Mouse (Mus musculus) forebrain, embryonic 13.5 days (tissue): Measurements from ENCODE around the gene Hexim1. TPM values are rescaled to one million over a fixed set of nuclear protein-coding genes. Genes with fewer than 3 reads are reported as not detected.

Experiments used
- ATAC-seq: fragments of 200-750 bp; cut with Nextera tagmentation; 2 replicates; pipeline ENCODE4 v1.8.0; 2017
- H3K27ac ChIP-seq: fragments of 300-500 bp; sonication (generic); 2 replicates; pipeline ENCODE4 v1.5.1; 2015; ENCODE audit warnings: inconsistent platforms, mild to moderate bottlenecking, moderate library complexity
- H3K27me3 ChIP-seq: fragments of 300-500 bp; sonication (generic); 2 replicates; pipeline ENCODE4 v1.6.1; 2015; ENCODE audit warnings: mild to moderate bottlenecking, inconsistent platforms
- H3K36me3 ChIP-seq: fragments of 300-500 bp; sonication (generic); 2 replicates; pipeline ENCODE4 v1.6.1; 2015; ENCODE audit warnings: mild to moderate bottlenecking, inconsistent platforms; ENCODE audit not compliant: poor library complexity, severe bottlenecking
- H3K4me1 ChIP-seq: fragments of 300-500 bp; sonication (generic); 2 replicates; pipeline ENCODE4 v1.6.1; 2015; ENCODE audit warnings: inconsistent platforms
- H3K4me2 ChIP-seq: fragments of 300-500 bp; sonication (generic); 2 replicates; pipeline ENCODE4 v1.6.1; 2015; ENCODE audit warnings: inconsistent platforms, mild to moderate bottlenecking, moderate library complexity
- H3K4me3 ChIP-seq: fragments of 300-500 bp; sonication (generic); 2 replicates; pipeline ENCODE4 v1.5.1; 2015; ENCODE audit warnings: mild to moderate bottlenecking, inconsistent platforms
- H3K9ac ChIP-seq: fragments of 300-500 bp; sonication (generic); 2 replicates; pipeline ENCODE4 v1.6.1; 2015; ENCODE audit warnings: mild to moderate bottlenecking, inconsistent platforms
- H3K9me3 ChIP-seq: fragments of 300-500 bp; sonication (generic); replicated peaks from 2 replicates; pipeline ENCODE4 v1.6.1; 2016; ENCODE audit warnings: inconsistent platforms
- WGBS: fragments of 180-500 bp; shearing (Covaris S2); methylation state at CpG from one replicate; pipeline ENCODE4 v1.1.7; 2015; 5-methylcytosine and 5-hydroxymethylcytosine counted together
- polyA plus RNA-seq: library from polyadenylated mRNA; unstranded; fragments of >200 nt; fragmentation: Nextera tagmentation; extraction: Ambion mirVana; gene quantifications from 2 replicates; pipeline ENCODE4 v1.2.1, GENCODE M21; 2015

Hexim1 gene
- polyA plus RNA-seq, 1 experiment from 2014 or later, result 3.3 TPM

- Histone ChIP-seq H3K27ac (no peak overlapping the region), H3K4me2 (no peak overlapping the region), H3K9ac (no peak overlapping the region), H3K4me1 (peaks cover 7% of the 10 kb centered on the region), H3K4me3 (no peak overlapping the region), H3K9me3 (no peaks in the 10 kb centered on the region), H3K36me3 (no peaks in the 10 kb centered on the region), H3K27me3 (peaks cover 46% of the 10 kb centered on the region)
- WGBS, result 83% methylated on average over 11 of the region's 11 CpGs
- no peak for ATAC-seq
Observed at GRCm38 (mm10) chr11:103078131-103078530, 37.9 kb upstream of the Hexim1 start.

GRCm38 (mm10) chr11:103080323-103081091 lies 35.5 kb upstream of the Hexim1 start:
- no peak for ATAC-seq
- WGBS, result under 1% methylated on average over 43 of the region's 43 CpGs
- H3K4me3 ChIP-seq, result peak overlapping the region; percentile 32
- H3K36me3 ChIP-seq, result no peaks in the 10 kb centered on the region
- H3K9me3 ChIP-seq, result no peaks in the 10 kb centered on the region
- peak overlapping the region; percentile 58 for H3K4me2 ChIP-seq
- peaks cover 7% of the 10 kb centered on the region for H3K4me1 ChIP-seq
- peak overlapping the region; percentile 53; the same call in 1 of the 2 replicates for H3K9ac ChIP-seq
- peaks cover 46% of the 10 kb centered on the region for H3K27me3 ChIP-seq
- no peak overlapping the region for H3K27ac ChIP-seq

- Histone ChIP-seq H3K27me3 (peaks cover 46% of the 10 kb centered on the region), H3K4me1 (peaks cover 7% of the 10 kb centered on the region), H3K27ac (no peak overlapping the region), H3K4me3 (no peak overlapping the region), H3K36me3 (no peaks in the 10 kb centered on the region), H3K9ac (no peak overlapping the region), H3K4me2 (no peak overlapping the region), H3K9me3 (no peaks in the 10 kb centered on the region)
- ATAC-seq, result no peak
- WGBS, result 57% methylated on average over 6 of the region's 6 CpGs
Observed at GRCm38 (mm10) chr11:103081631-103082030, 34.4 kb upstream of the Hexim1 start.

GRCm38 (mm10) chr11:103093306-103093705 lies 22.7 kb upstream of the Hexim1 start:
- Histone ChIP-seq H3K27me3 (peaks cover 2% of the 10 kb centered on the region), H3K36me3 (no peaks in the 10 kb centered on the region), H3K9ac (no peak overlapping the region), H3K27ac (no peak overlapping the region), H3K4me3 (no peak overlapping the region), H3K9me3 (no peaks in the 10 kb centered on the region), H3K4me1 (peaks cover 4% of the 10 kb centered on the region), H3K4me2 (no peak overlapping the region)
- 96% methylated on average over 7 of the region's 7 CpGs for WGBS
- ATAC-seq, result no peak

GRCm38 (mm10) chr11:103093862-103094833 lies 21.9 kb upstream of the Hexim1 start:
- peaks cover 11% of the 10 kb centered on the region for H3K4me1 ChIP-seq
- no peak for ATAC-seq
- WGBS, result 76% methylated on average over 20 of the region's 20 CpGs
- H3K36me3 ChIP-seq, result no peaks in the 10 kb centered on the region
- no peak overlapping the region for H3K4me2 ChIP-seq
- H3K27me3 ChIP-seq, result peaks cover 10% of the 10 kb centered on the region
- H3K9ac ChIP-seq, result no peak overlapping the region
- H3K4me3 ChIP-seq, result no peak overlapping the region
- H3K9me3 ChIP-seq, result no peaks in the 10 kb centered on the region
- H3K27ac ChIP-seq, result no peak overlapping the region

- no peak for ATAC-seq
- H3K4me3 ChIP-seq, result no peak overlapping the region
- no peaks in the 10 kb centered on the region for H3K36me3 ChIP-seq
- H3K4me2 ChIP-seq, result no peak overlapping the region
- H3K27me3 ChIP-seq, result peaks cover 20% of the 10 kb centered on the region
- H3K4me1 ChIP-seq, result peaks cover 11% of the 10 kb centered on the region
- no peaks in the 10 kb centered on the region for H3K9me3 ChIP-seq
- H3K9ac ChIP-seq, result no peak overlapping the region
- 57% methylated on average over 9 of the region's 9 CpGs for WGBS
- H3K27ac ChIP-seq, result no peak overlapping the region
Observed at GRCm38 (mm10) chr11:103095107-103095670, 20.8 kb upstream of the Hexim1 start.

- no peak for ATAC-seq
Observed at GRCm38 (mm10) chr11:103095801-103096200, 20.2 kb upstream of the Hexim1 start.

GRCm38 (mm10) chr11:103096979-103097894 lies 18.8 kb upstream of the Hexim1 start:
- Histone ChIP-seq H3K9me3 (no peaks in the 10 kb centered on the region), H3K27ac (no peak overlapping the region), H3K4me2 (no peak overlapping the region), H3K4me3 (no peak overlapping the region), H3K27me3 (peaks cover 41% of the 10 kb centered on the region), H3K9ac (no peak overlapping the region), H3K4me1 (peaks cover 25% of the 10 kb centered on the region), H3K36me3 (no peaks in the 10 kb centered on the region)
- no peak for ATAC-seq
- 22% methylated on average over 22 of the region's 22 CpGs for WGBS

More at GRCm38 (mm10) chr11:103095801-103096200, 20.2 kb upstream of the Hexim1 start:
- no peak overlapping the region for H3K9ac ChIP-seq
- H3K27me3 ChIP-seq, result peaks cover 27% of the 10 kb centered on the region
- no peak overlapping the region for H3K4me3 ChIP-seq
- H3K27ac ChIP-seq, result no peak overlapping the region
- no peaks in the 10 kb centered on the region for H3K36me3 ChIP-seq
- no peaks in the 10 kb centered on the region for H3K9me3 ChIP-seq
- H3K4me1 ChIP-seq, result peaks cover 11% of the 10 kb centered on the region
- 89% methylated on average over 6 of the region's 6 CpGs for WGBS
- no peak overlapping the region for H3K4me2 ChIP-seq

GRCm38 (mm10) chr11:103098531-103099190 lies 17.4 kb upstream of the Hexim1 start:
- no peak for ATAC-seq
- H3K4me3 ChIP-seq, result no peak overlapping the region
- H3K36me3 ChIP-seq, result no peaks in the 10 kb centered on the region
- H3K9ac ChIP-seq, result no peak overlapping the region
- peaks cover 43% of the 10 kb centered on the region for H3K27me3 ChIP-seq
- H3K27ac ChIP-seq, result no peak overlapping the region
- WGBS, result 63% methylated on average over 11 of the region's 11 CpGs
- H3K9me3 ChIP-seq, result no peaks in the 10 kb centered on the region
- no peak overlapping the region for H3K4me2 ChIP-seq
- peaks cover 33% of the 10 kb centered on the region for H3K4me1 ChIP-seq

- no peaks in the 10 kb centered on the region for H3K36me3 ChIP-seq
- H3K4me3 ChIP-seq, result no peak overlapping the region
- H3K27ac ChIP-seq, result no peak overlapping the region
- no peaks in the 10 kb centered on the region for H3K9me3 ChIP-seq
- peaks cover 33% of the 10 kb centered on the region for H3K4me1 ChIP-seq
- no peak overlapping the region for H3K4me2 ChIP-seq
- peaks cover 51% of the 10 kb centered on the region for H3K27me3 ChIP-seq
- ATAC-seq, result no peak
- 59% methylated on average over 12 of the region's 12 CpGs for WGBS
- no peak overlapping the region for H3K9ac ChIP-seq
Observed at GRCm38 (mm10) chr11:103099352-103099940, 16.6 kb upstream of the Hexim1 start.
